Mouse (Mus musculus): ENCODE measurements at regions not wholly inside any gene's neighbourhood (a gene's known extent, or its start where the extent isn't known, plus 50 kb on each side); places are given as distances from the start of the nearest gene placed in this dataset.

GRCm38 (mm10) chr5:77871403-77871802 is 463.6 kb upstream of the Igfbp7 start:
- no peak overlapping the region for H3K9ac ChIP-seq
- ATAC-seq (ENCODE audit: low FRiP score), result no peak
- no peaks in the 10 kb centered on the region for H3K36me3 ChIP-seq
- no peaks in the 10 kb centered on the region for H3K27me3 ChIP-seq
- H3K4me1 ChIP-seq (replicated peaks), result no peaks in the 10 kb centered on the region
- no peak overlapping the region for H3K4me3 ChIP-seq
- 56% methylated on average over 5 of the region's 5 CpGs for WGBS
- no peak overlapping the region for H3K4me2 ChIP-seq
- H3K9me3 ChIP-seq, result no peaks in the 10 kb centered on the region
- H3K27ac ChIP-seq, result no peak overlapping the region

GRCm38 (mm10) chr5:77865342-77865741 is 457.5 kb upstream of the Igfbp7 start:
- no peak for ATAC-seq (ENCODE audit: low FRiP score)
- no peak overlapping the region for H3K27ac ChIP-seq
- H3K4me3 ChIP-seq, result no peak overlapping the region
- H3K9ac ChIP-seq, result no peak overlapping the region
- no peaks in the 10 kb centered on the region for H3K9me3 ChIP-seq
- WGBS, result 60% methylated on average over 7 of the region's 7 CpGs
- no peak overlapping the region for H3K4me2 ChIP-seq
- no peaks in the 10 kb centered on the region for H3K27me3 ChIP-seq
- H3K4me1 ChIP-seq (replicated peaks), result no peaks in the 10 kb centered on the region
- H3K36me3 ChIP-seq, result no peaks in the 10 kb centered on the region

GRCm38 (mm10) chr5:77855191-77855590 is 447.4 kb upstream of the Igfbp7 start:
- H3K4me2 ChIP-seq, result no peak overlapping the region
- H3K4me3 ChIP-seq, result no peak overlapping the region
- no peaks in the 10 kb centered on the region for H3K9me3 ChIP-seq
- H3K36me3 ChIP-seq, result no peaks in the 10 kb centered on the region
- peak; percentile 34; the same call in 1 of the 2 replicates for ATAC-seq (ENCODE audit: low FRiP score)
- peaks cover 7% of the 10 kb centered on the region; the same call in 1 of the 2 replicates for H3K4me1 ChIP-seq (replicated peaks)
- no peaks in the 10 kb centered on the region for H3K27me3 ChIP-seq
- H3K9ac ChIP-seq, result no peak overlapping the region
- H3K27ac ChIP-seq, result no peak overlapping the region
- 73% methylated on average over 6 of the region's 6 CpGs for WGBS

- WGBS, result 63% methylated on average over 12 of the region's 12 CpGs
- Histone ChIP-seq H3K27ac (no peak overlapping the region; the same call in 1 of the 2 replicates), H3K27me3 (no peaks in the 10 kb centered on the region), H3K36me3 (no peaks in the 10 kb centered on the region), H3K4me3 (no peak overlapping the region), H3K4me1 (replicated peaks) (peaks cover 7% of the 10 kb centered on the region; the same call in 1 of the 2 replicates), H3K9me3 (no peaks in the 10 kb centered on the region), H3K4me2 (no peak overlapping the region), H3K9ac (no peak overlapping the region)
- no peak for ATAC-seq (ENCODE audit: low FRiP score)
Observed at GRCm38 (mm10) chr5:77853999-77854784, 446.4 kb upstream of the Igfbp7 start.

GRCm38 (mm10) chr5:77851645-77852044 is 443.8 kb upstream of the Igfbp7 start:
- Histone ChIP-seq H3K36me3 (no peaks in the 10 kb centered on the region), H3K4me1 (replicated peaks) (peaks cover 7% of the 10 kb centered on the region; the same call in 1 of the 2 replicates), H3K27me3 (no peaks in the 10 kb centered on the region), H3K27ac (no peak overlapping the region), H3K9ac (no peak overlapping the region), H3K4me2 (no peak overlapping the region), H3K9me3 (no peaks in the 10 kb centered on the region), H3K4me3 (no peak overlapping the region)
- WGBS, result 93% methylated on average over 3 of the region's 3 CpGs
- ATAC-seq (ENCODE audit: low FRiP score), result no peak

- Histone ChIP-seq H3K36me3 (no peaks in the 10 kb centered on the region), H3K9me3 (no peaks in the 10 kb centered on the region), H3K4me3 (no peak overlapping the region), H3K27ac (peak overlapping the region; percentile 82), H3K4me1 (replicated peaks) (peaks cover 18% of the 10 kb centered on the region), H3K4me2 (0 out of 2 replicates have a peak overlapping the region, but pooled peaks have one; percentile 29), H3K9ac (no peak overlapping the region), H3K27me3 (no peaks in the 10 kb centered on the region)
- peak; percentile 94 for ATAC-seq (ENCODE audit: low FRiP score)
- WGBS, result 22% methylated on average over 5 of the region's 5 CpGs
Observed at GRCm38 (mm10) chr5:77838186-77839097, 430.6 kb upstream of the Igfbp7 start.

- Histone ChIP-seq H3K4me2 (no peak overlapping the region), H3K9ac (no peak overlapping the region), H3K27ac (no peak overlapping the region), H3K36me3 (0 out of 2 replicates have a peak, but pooled peaks cover 3% of the 10 kb centered on the region), H3K4me1 (replicated peaks) (no peaks in the 10 kb centered on the region), H3K27me3 (no peaks in the 10 kb centered on the region), H3K9me3 (peaks cover 10% of the 10 kb centered on the region; the same call in 1 of the 2 replicates), H3K4me3 (no peak overlapping the region)
- ATAC-seq (ENCODE audit: low FRiP score), result no peak
- 64% methylated on average over 2 of the region's 2 CpGs for WGBS
Observed at GRCm38 (mm10) chr5:77827971-77828370, 420.1 kb upstream of the Igfbp7 start.

- WGBS, result 81% methylated on average over 4 of the region's 4 CpGs
- 0 out of 2 replicates have a peak, but pooled peaks cover 3% of the 10 kb centered on the region for H3K36me3 ChIP-seq
- no peak overlapping the region for H3K27ac ChIP-seq
- no peak overlapping the region for H3K9ac ChIP-seq
- no peaks in the 10 kb centered on the region for H3K27me3 ChIP-seq
- no peak overlapping the region for H3K4me3 ChIP-seq
- H3K4me2 ChIP-seq, result no peak overlapping the region
- H3K4me1 ChIP-seq (replicated peaks), result no peaks in the 10 kb centered on the region
- H3K9me3 ChIP-seq, result peaks cover 11% of the 10 kb centered on the region; the same call in 1 of the 2 replicates
- no peak for ATAC-seq (ENCODE audit: low FRiP score)
Observed at GRCm38 (mm10) chr5:77826063-77826462, 418.2 kb upstream of the Igfbp7 start.

- no peaks in the 10 kb centered on the region for H3K27me3 ChIP-seq
- H3K9ac ChIP-seq, result no peak overlapping the region
- H3K36me3 ChIP-seq, result no peaks in the 10 kb centered on the region
- H3K4me3 ChIP-seq, result no peak overlapping the region
- WGBS, result 56% methylated on average over 7 of the region's 7 CpGs
- H3K27ac ChIP-seq, result no peak overlapping the region
- H3K4me1 ChIP-seq (replicated peaks), result peaks cover 5% of the 10 kb centered on the region; the same call in 1 of the 2 replicates
- H3K9me3 ChIP-seq, result no peaks in the 10 kb centered on the region
- ATAC-seq (ENCODE audit: low FRiP score), result no peak
- no peak overlapping the region for H3K4me2 ChIP-seq
Observed at GRCm38 (mm10) chr5:77816759-77817280, 409.0 kb upstream of the Igfbp7 start.

- H3K27ac ChIP-seq, result no peak overlapping the region
- no peak overlapping the region for H3K9ac ChIP-seq
- no peaks in the 10 kb centered on the region for H3K9me3 ChIP-seq
- H3K4me3 ChIP-seq, result no peak overlapping the region
- no peak overlapping the region for H3K4me2 ChIP-seq
- 89% methylated on average over 6 of the region's 6 CpGs for WGBS
- no peaks in the 10 kb centered on the region for H3K36me3 ChIP-seq
- no peak for ATAC-seq (ENCODE audit: low FRiP score)
- peaks cover 23% of the 10 kb centered on the region for H3K4me1 ChIP-seq (replicated peaks)
- H3K27me3 ChIP-seq, result no peaks in the 10 kb centered on the region
Observed at GRCm38 (mm10) chr5:77809844-77810243, 402.0 kb upstream of the Igfbp7 start.

- Histone ChIP-seq H3K4me2 (no peak overlapping the region), H3K4me3 (no peak overlapping the region), H3K9me3 (no peaks in the 10 kb centered on the region), H3K9ac (no peak overlapping the region), H3K27me3 (no peaks in the 10 kb centered on the region), H3K27ac (no peak overlapping the region), H3K36me3 (no peaks in the 10 kb centered on the region), H3K4me1 (replicated peaks) (peaks cover 35% of the 10 kb centered on the region)
- no peak for ATAC-seq (ENCODE audit: low FRiP score)
- WGBS, result 35% methylated on average over 3 of the region's 3 CpGs
Observed at GRCm38 (mm10) chr5:77807726-77808125, 399.9 kb upstream of the Igfbp7 start.

Measured in hindbrain, embryonic 13.5 days (tissue).